Mouse (Mus musculus): ENCODE data around the gene Ssrp1.

Gene Ssrp1

GRCm38 (mm10) chr2:85036507-85037046 lies 457 bp upstream of the Ssrp1 start:
- no peak for DNase-seq (ENCODE audit: low spot score in 2 of 2)

- DNase-seq (ENCODE audit: low spot score in 2 of 2) = no peak
Observed at GRCm38 (mm10) chr2:85038336-85038735, 1.3 kb downstream of the Ssrp1 start.

GRCm38 (mm10) chr2:85043623-85044022 lies 6.6 kb downstream of the Ssrp1 start:
- no peak for DNase-seq (ENCODE audit: low spot score in 2 of 2)

GRCm38 (mm10) chr2:85046222-85046621 lies 9.2 kb downstream of the Ssrp1 start:
- DNase-seq (ENCODE audit: low spot score in 2 of 2) = no peak

- peak in 1 of 2 experiments; percentile 17 for DNase-seq (ENCODE audit: low spot score in 2 of 2)
Observed at GRCm38 (mm10) chr2:85047081-85047480, 10.0 kb downstream of the Ssrp1 start.

- peak; percentile 99 for DNase-seq (ENCODE audit: low spot score in 2 of 2)
Observed at GRCm38 (mm10) chr2:85047596-85048167, 10.6 kb downstream of the Ssrp1 start, which contains the start of gene Tnks1bp1. TSS of gene Tnks1bp1 (plus strand) at chr2:85048022.

GRCm38 (mm10) chr2:85048168-85048751 lies 11.2 kb downstream of the Ssrp1 start:
- peak; percentile 76 to 77 for DNase-seq (ENCODE audit: low spot score in 2 of 2)

GRCm38 (mm10) chr2:85049277-85049676 lies 12.2 kb downstream of the Ssrp1 start:
- peak; percentile 45 to 51 for DNase-seq (ENCODE audit: low spot score in 2 of 2)

GRCm38 (mm10) chr2:85050001-85050634 lies 13.1 kb downstream of the Ssrp1 start:
- peak; percentile 88 to 91 for DNase-seq (ENCODE audit: low spot score in 2 of 2)

- DNase-seq (ENCODE audit: low spot score in 2 of 2) = no peak
Observed at GRCm38 (mm10) chr2:85050746-85051145, 13.7 kb downstream of the Ssrp1 start.

- peak in 1 of 2 experiments; percentile 26 for DNase-seq (ENCODE audit: low spot score in 2 of 2)
Observed at GRCm38 (mm10) chr2:85053192-85053816, 16.3 kb downstream of the Ssrp1 start.

GRCm38 (mm10) chr2:85056711-85057110 lies 19.7 kb downstream of the Ssrp1 start:
- peak in 1 of 2 experiments; percentile 27 for DNase-seq (ENCODE audit: low spot score in 2 of 2)

GRCm38 (mm10) chr2:85059677-85060076 lies 22.6 kb downstream of the Ssrp1 start:
- DNase-seq (ENCODE audit: low spot score in 2 of 2) = no peak

GRCm38 (mm10) chr2:85060591-85061060 lies 23.6 kb downstream of the Ssrp1 start:
- peak; percentile 79 to 82 for DNase-seq (ENCODE audit: low spot score in 2 of 2)

- peak in 1 of 2 experiments; percentile 18 for DNase-seq (ENCODE audit: low spot score in 2 of 2)
Observed at GRCm38 (mm10) chr2:85061107-85061541, 24.1 kb downstream of the Ssrp1 start.

- peak; percentile 28 to 62 for DNase-seq (ENCODE audit: low spot score in 2 of 2)
Observed at GRCm38 (mm10) chr2:85065141-85065875, 28.3 kb downstream of the Ssrp1 start.

- DNase-seq (ENCODE audit: low spot score in 2 of 2) = no peak
Observed at GRCm38 (mm10) chr2:85066937-85067336, 29.9 kb downstream of the Ssrp1 start.

GRCm38 (mm10) chr2:85067903-85068625 lies 31.0 kb downstream of the Ssrp1 start:
- DNase-seq (ENCODE audit: low spot score in 2 of 2) = no peak

- DNase-seq (ENCODE audit: low spot score in 2 of 2) = no peak
Observed at GRCm38 (mm10) chr2:85068626-85069025, 31.6 kb downstream of the Ssrp1 start.

- no peak for DNase-seq (ENCODE audit: low spot score in 2 of 2)
Observed at GRCm38 (mm10) chr2:85070086-85070485, 33.1 kb downstream of the Ssrp1 start.

- DNase-seq (ENCODE audit: low spot score in 2 of 2) = no peak
Observed at GRCm38 (mm10) chr2:85071921-85072320, 34.9 kb downstream of the Ssrp1 start.

All from heart, adult 9 months (tissue).